Mouse (Mus musculus) hindbrain, embryonic 15.5 days (tissue): ENCODE data around the gene Rgl1. TPM values are rescaled to one million over a fixed set of nuclear protein-coding genes. Genes with fewer than 3 reads are reported as not detected.
"Not testable (repeated sequence)": the region's sequence is repeated elsewhere in the genome, so short reads cannot be mapped to it uniquely, and the experiment has no call there.

Experiments used
- ATAC-seq: fragments of 200-750 bp; cut with Nextera tagmentation; 2 replicates; pipeline ENCODE4 v1.8.0; 2017; ENCODE audit warnings: low read depth, moderate number of reproducible peaks, moderate TSS enrichment; ENCODE audit not compliant: low FRiP score
- H3K27ac ChIP-seq: fragments of 300-500 bp; sonication (generic); replicated peaks from 2 replicates; pipeline ENCODE4 v1.5.1; 2015; ENCODE audit warnings: mild to moderate bottlenecking, inconsistent platforms
- H3K27me3 ChIP-seq: fragments of 300-500 bp; sonication (generic); 2 replicates; pipeline ENCODE4 v1.6.1; 2015; ENCODE audit warnings: control low read depth, inconsistent platforms
- H3K36me3 ChIP-seq: fragments of 300-500 bp; sonication (generic); 2 replicates; pipeline ENCODE4 v1.6.1; 2015; ENCODE audit warnings: control low read depth, inconsistent platforms
- H3K4me1 ChIP-seq: fragments of 300-500 bp; sonication (generic); replicated peaks from 2 replicates; pipeline ENCODE4 v1.6.1; 2015; ENCODE audit warnings: control low read depth, inconsistent platforms
- H3K4me2 ChIP-seq: fragments of 300-500 bp; sonication (generic); 2 replicates; pipeline ENCODE4 v1.6.1; 2015; ENCODE audit warnings: moderate library complexity, mild to moderate bottlenecking, inconsistent platforms
- H3K4me3 ChIP-seq: fragments of 300-500 bp; sonication (generic); 2 replicates; pipeline ENCODE4 v1.5.1; 2015; ENCODE audit warnings: mild to moderate bottlenecking, inconsistent platforms
- H3K9ac ChIP-seq: fragments of 300-500 bp; sonication (generic); 2 replicates; pipeline ENCODE4 v1.6.1; 2015; ENCODE audit warnings: inconsistent platforms
- H3K9me3 ChIP-seq: fragments of 300-500 bp; sonication (generic); 2 replicates; pipeline ENCODE4 v1.6.1; 2016; ENCODE audit warnings: control low read depth, inconsistent platforms
- WGBS: fragments of 180-500 bp; shearing (Covaris S2); methylation state at CpG from one replicate; pipeline ENCODE4 v1.1.7; 2015; 5-methylcytosine and 5-hydroxymethylcytosine counted together
- polyA plus RNA-seq: library from polyadenylated mRNA; unstranded; fragments of >200 nt; fragmentation: Nextera tagmentation; extraction: Ambion mirVana; gene quantifications from 2 replicates; pipeline ENCODE4 v1.2.1, GENCODE M21; 2015

Gene Rgl1
- polyA plus RNA-seq, 1 experiment from 2014 or later, result 18.9 TPM

DNA sequence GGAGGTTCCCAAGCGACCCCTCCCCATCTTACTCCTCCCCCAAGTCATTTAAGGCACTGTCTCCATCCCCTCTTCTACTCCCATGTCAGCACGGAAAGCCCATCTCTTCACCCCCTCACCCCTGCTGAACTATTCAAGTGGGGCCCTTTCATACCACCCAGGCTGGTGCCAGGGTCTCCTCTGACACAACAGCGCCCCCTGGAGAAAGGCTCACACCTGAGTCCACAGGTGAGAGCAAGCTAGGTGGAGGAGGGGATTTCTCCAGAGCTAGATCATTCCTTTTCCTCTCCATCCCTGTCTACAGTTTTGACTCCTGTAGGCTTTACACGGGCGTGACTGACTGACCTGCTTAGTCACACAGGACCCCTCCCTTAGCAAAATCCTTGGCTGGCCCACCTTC is 87.7 kb downstream of the Rgl1 start:
- H3K9ac ChIP-seq, result no peak overlapping the region
- H3K4me1 ChIP-seq, result 0 out of 2 replicates have a peak, but pooled peaks cover 3% of the 10 kb centered on the region
- no peak overlapping the region for H3K4me3 ChIP-seq
- WGBS, result 48% methylated on average over 5 of the region's 5 CpGs
- no peak overlapping the region for H3K4me2 ChIP-seq
- H3K27me3 ChIP-seq, result no peaks in the 10 kb centered on the region
- H3K36me3 ChIP-seq, result no peaks in the 10 kb centered on the region
- H3K9me3 ChIP-seq, result no peaks in the 10 kb centered on the region
- ATAC-seq, result no peak
- H3K27ac ChIP-seq, result no peak overlapping the region

DNA sequence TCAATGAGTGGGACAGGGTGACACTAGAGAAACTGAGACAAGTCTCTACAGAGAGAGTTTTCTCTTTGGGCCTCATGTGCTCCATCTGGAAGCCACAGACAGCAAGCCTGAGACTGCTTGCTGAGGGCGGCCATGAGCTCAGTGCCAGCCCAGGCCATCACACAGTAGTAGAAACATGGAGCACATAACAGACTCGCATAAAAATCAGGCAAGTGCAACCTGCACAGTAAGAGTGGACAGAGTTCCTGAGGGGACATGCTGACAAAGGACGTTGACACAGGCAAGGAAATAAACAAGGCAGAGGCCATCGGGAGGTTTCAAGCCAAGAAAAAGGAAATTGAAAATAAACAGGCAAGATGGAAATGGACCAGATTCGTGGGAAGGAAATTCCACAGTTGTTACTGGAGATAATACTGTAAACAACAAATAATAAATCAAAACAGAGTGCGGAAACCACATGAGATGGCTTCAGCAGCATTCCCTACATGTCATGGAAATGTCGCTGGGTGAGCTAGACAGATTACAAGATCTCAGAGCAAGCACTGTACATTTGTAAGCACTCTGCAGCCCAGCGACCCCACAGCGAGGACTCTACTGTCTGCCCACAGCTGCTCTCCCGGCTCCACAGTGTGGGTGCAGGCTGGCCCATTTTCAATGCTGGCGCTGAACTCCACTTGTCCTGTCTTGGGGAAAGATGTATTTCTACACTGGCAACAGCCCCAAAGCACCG is 88.5 kb downstream of the Rgl1 start:
- Histone ChIP-seq H3K36me3 (no peaks in the 10 kb centered on the region), H3K9me3 (no peaks in the 10 kb centered on the region), H3K9ac (no peak overlapping the region), H3K27me3 (no peaks in the 10 kb centered on the region), H3K4me2 (no peak overlapping the region), H3K4me3 (no peak overlapping the region), H3K27ac (no peak overlapping the region), H3K4me1 (0 out of 2 replicates have a peak, but pooled peaks cover 3% of the 10 kb centered on the region)
- no peak for ATAC-seq
- WGBS, result 76% methylated on average over 12 of the region's 12 CpGs

DNA sequence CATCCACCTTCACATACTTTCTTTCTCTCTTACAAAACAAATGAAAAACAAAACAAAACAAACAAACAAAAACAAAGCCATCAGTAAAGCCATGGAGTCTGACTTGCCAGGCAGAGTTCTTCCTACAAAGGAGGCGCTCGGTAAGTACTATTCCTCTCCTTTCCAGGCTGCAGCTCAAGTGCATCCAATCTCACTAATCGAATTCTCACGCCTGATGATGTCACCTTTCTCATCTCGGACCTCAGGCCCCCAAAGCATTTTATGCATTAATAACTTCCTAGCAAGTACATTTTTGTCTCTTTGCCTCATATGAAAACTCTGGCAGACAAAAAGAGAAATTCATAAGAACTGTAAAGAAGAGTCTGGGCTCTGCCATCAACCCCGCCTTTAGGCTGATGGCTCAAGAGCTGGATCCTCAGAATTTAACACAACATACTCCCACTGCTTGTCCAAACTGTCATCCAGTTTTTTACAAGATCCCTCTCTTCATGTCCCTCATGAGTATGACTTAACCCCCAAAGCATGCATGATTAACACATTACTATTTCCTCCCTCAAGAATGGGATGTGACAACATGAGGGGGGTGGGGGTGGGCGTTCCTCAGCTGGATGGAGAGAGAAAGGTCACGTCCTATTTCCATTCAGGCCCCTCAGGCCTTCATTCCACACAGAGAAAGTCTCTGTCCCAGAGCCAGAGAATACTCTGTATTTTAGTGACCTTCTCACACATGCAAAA is 96.5 kb downstream of the Rgl1 start:
- 35% methylated on average over 8 of the region's 8 CpGs for WGBS
- H3K36me3 ChIP-seq, result no peaks in the 10 kb centered on the region

DNA sequence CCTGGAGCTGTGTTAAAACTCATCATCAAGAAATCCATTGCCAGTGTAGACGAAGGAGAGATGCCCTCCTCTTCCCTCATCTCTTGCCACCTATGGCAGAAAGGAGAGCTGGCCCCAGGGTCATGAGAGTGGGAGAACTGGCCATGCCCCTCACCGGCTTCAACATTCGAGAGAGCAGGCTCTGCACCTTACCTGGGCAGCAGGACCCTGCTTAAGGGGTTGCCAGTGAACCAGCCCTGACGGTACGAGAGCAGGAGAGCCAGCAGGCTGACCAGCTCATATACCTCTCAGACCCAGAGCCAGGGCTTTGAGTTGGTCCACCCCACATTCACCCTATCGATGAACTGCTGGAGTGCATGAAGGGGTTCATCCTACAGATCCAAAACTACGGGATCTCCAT is 105.7 kb downstream of the Rgl1 start:
- no peaks in the 10 kb centered on the region for H3K36me3 ChIP-seq
- no peaks in the 10 kb centered on the region for H3K4me1 ChIP-seq
- no peak overlapping the region for H3K4me3 ChIP-seq
- 94% methylated on average over 7 of the region's 7 CpGs for WGBS
- H3K9ac ChIP-seq, result no peak overlapping the region
- no peak overlapping the region for H3K27ac ChIP-seq
- H3K27me3 ChIP-seq, result no peaks in the 10 kb centered on the region
- ATAC-seq, result no peak
- no peak overlapping the region for H3K4me2 ChIP-seq
- no peaks in the 10 kb centered on the region for H3K9me3 ChIP-seq

More for the DNA sequence above, 96.5 kb downstream of the Rgl1 start:
- Histone ChIP-seq H3K27me3 (no peaks in the 10 kb centered on the region), H3K27ac (no peak overlapping the region), H3K4me2 (no peak overlapping the region), H3K4me3 (no peak overlapping the region), H3K4me1 (peaks cover 3% of the 10 kb centered on the region; the same call in 1 of the 2 replicates), H3K9me3 (no peaks in the 10 kb centered on the region), H3K9ac (no peak overlapping the region)
- ATAC-seq, result no peak

DNA sequence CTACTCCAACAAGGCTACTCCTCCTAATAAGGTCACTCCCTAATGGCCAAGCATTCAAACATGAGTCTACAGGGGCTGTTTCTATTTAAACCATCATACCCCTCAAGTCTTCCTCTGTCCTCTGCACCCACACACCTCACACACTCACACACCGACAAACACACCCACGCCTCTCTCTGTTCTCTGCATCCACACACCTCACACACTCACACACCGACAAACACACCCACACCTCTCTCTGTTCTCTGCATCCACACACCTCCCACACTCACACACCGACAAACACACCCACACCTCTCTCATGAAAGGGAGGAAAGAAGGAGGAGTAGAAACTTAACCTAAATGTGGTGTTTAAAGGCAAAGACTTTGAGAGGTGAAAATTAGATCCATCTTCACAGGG is 106.2 kb downstream of the Rgl1 start:
- H3K27ac ChIP-seq, result no peak overlapping the region
- no peaks in the 10 kb centered on the region for H3K27me3 ChIP-seq
- WGBS, result 93% methylated on average over 4 of the region's 4 CpGs
- H3K4me3 ChIP-seq, result no peak overlapping the region
- no peaks in the 10 kb centered on the region for H3K4me1 ChIP-seq
- no peaks in the 10 kb centered on the region for H3K36me3 ChIP-seq
- H3K9me3 ChIP-seq, result no peaks in the 10 kb centered on the region
- H3K4me2 ChIP-seq, result no peak overlapping the region
- ATAC-seq, result no peak
- no peak overlapping the region for H3K9ac ChIP-seq

DNA sequence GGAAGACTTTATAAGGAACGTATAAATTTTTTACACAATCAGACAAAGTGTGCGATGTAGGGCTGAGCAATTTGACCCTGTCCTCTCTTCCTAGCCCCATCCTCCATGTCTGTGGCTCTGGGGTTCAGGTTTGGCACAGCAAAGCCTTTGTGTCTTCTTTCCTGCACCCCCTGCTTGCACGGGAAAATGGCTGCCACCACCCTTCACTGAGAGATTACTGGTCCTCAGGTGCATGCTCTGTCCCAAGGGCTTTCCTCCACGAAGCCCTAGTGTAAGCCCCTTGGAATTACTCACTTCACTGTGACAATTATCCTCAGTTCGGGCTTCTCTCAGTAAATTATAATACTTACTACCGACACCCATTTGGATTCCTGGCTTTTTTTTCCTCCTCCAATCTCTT is 109.5 kb downstream of the Rgl1 start:
- no peak overlapping the region for H3K9ac ChIP-seq
- H3K36me3 ChIP-seq, result no peaks in the 10 kb centered on the region
- H3K4me1 ChIP-seq, result no peaks in the 10 kb centered on the region
- no peaks in the 10 kb centered on the region for H3K27me3 ChIP-seq
- H3K4me2 ChIP-seq, result no peak overlapping the region
- H3K4me3 ChIP-seq, result no peak overlapping the region
- no peaks in the 10 kb centered on the region for H3K9me3 ChIP-seq
- ATAC-seq, result no peak
- H3K27ac ChIP-seq, result no peak overlapping the region
- 74% methylated on average over 6 of the region's 6 CpGs for WGBS

DNA sequence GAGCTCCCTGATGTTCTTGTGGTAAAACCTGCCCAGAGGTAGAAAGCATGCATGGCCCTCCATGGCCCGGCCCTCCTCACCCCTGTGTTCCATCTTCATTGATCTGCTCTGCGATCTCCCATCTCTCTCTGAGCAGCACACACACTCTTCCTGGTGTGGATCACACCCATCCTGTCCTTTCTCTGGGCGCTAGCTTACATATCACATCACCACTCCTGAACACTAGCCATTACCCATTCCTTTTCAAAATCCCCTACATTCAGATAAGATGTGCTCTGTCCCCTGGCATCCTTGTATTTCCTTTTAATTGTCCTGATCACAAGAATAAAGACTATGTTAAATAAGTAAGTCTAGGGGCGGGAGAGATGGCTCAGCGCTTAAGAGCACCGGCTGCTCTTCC is 111.3 kb downstream of the Rgl1 start:
- WGBS, result 95% methylated on average over 6 of the region's 6 CpGs
- H3K27me3 ChIP-seq, result no peaks in the 10 kb centered on the region
- H3K4me3 ChIP-seq, result no peak overlapping the region
- H3K9ac ChIP-seq, result no peak overlapping the region
- H3K4me2 ChIP-seq, result no peak overlapping the region
- no peaks in the 10 kb centered on the region for H3K4me1 ChIP-seq
- no peaks in the 10 kb centered on the region for H3K9me3 ChIP-seq
- H3K27ac ChIP-seq, result no peak overlapping the region
- ATAC-seq, result 0 out of 2 replicates have a peak, but pooled peaks have one; percentile 8
- no peaks in the 10 kb centered on the region for H3K36me3 ChIP-seq

DNA sequence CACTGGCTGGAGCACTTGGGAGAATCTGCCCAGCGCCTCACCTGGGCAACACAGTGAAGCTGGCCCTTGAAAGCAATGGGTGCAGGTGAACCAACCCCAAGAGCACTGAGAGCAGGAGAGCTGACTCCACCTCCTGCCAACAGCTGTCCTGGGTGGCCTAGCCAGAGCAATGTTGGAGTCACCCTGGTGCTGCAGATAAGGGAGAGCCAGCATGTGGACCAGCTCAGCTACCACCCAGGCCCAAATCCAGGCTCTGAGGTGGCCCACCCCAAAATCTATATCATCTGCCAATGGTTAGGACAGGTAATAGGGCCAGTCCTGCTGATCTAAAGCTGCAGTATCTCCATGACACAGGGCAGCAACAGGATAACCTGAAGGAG is 114.7 kb downstream of the Rgl1 start:
- Histone ChIP-seq H3K27ac (no peak overlapping the region), H3K4me2 (no peak overlapping the region), H3K36me3 (no peaks in the 10 kb centered on the region), H3K4me3 (no peak overlapping the region), H3K4me1 (no peaks in the 10 kb centered on the region), H3K27me3 (no peaks in the 10 kb centered on the region), H3K9me3 (no peaks in the 10 kb centered on the region), H3K9ac (no peak overlapping the region)
- WGBS, result 94% methylated on average over 1 of the region's 1 CpGs
- ATAC-seq, result no peak

DNA sequence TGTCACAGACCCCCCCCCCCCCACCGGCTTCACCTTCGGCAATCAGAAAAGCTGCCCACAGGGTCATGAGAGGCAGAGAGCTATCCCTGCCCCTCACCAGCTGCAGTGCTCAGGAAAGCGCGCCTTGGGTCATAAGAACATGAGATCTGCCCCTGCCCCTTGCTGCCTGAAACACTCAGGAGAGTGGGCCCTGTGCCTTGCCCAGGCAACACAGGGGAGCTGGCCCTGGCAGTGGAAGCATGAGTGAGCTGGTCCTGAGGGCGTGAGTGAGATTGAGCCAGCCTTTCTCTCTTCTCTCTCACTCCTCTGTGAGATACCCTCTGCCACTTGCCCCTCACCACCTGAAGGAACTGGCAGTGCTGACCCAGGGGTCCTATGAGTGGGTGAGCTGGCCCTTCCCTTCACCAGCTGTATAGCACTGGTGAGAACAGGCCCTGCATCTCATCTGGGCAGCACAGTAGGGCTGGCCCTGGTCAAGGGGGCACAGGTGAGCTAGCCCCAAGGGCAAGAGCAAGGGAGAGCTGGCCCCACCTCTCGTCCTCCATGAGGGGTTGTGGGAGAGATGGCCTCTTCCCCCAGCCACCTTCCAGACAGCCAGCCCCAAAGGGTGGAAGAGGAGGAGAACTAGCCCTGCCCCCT is 115.2 kb downstream of the Rgl1 start:
- Histone ChIP-seq H3K9ac (no peak overlapping the region), H3K4me3 (no peak overlapping the region), H3K4me2 (no peak overlapping the region), H3K4me1 (no peaks in the 10 kb centered on the region), H3K27ac (no peak overlapping the region), H3K9me3 (no peaks in the 10 kb centered on the region), H3K27me3 (no peaks in the 10 kb centered on the region), H3K36me3 (no peaks in the 10 kb centered on the region)
- whole genome bisulfite sequencing, result 92% methylated on average over 6 of the region's 6 CpGs
- no peak for ATAC-seq

DNA sequence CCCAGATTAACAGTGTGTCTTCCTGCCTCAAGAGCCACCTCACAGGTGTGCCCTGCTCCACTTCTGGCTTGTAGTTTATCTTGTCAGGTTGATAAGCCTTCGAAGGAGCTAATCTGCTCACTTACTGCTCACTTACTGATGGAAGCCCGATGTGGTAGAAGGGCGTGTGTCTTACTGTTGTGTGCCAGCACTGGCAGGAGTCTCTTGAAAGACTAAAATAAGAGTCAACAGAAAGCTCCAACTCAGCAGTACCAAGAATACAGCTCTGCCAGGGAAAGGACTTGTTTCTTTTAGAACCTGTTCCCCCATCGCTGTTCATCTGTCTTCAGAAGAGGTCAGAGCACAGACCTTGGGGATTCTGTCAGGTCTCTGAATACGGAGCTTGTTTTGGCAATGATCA is 118.1 kb downstream of the Rgl1 start:
- no peaks in the 10 kb centered on the region for H3K4me1 ChIP-seq
- no peak for ATAC-seq
- no peaks in the 10 kb centered on the region for H3K9me3 ChIP-seq
- H3K27me3 ChIP-seq, result no peaks in the 10 kb centered on the region
- no peak overlapping the region for H3K9ac ChIP-seq
- H3K27ac ChIP-seq, result no peak overlapping the region
- no peaks in the 10 kb centered on the region for H3K36me3 ChIP-seq
- H3K4me3 ChIP-seq, result no peak overlapping the region
- H3K4me2 ChIP-seq, result no peak overlapping the region
- 88% methylated on average over 5 of the region's 5 CpGs for WGBS

DNA sequence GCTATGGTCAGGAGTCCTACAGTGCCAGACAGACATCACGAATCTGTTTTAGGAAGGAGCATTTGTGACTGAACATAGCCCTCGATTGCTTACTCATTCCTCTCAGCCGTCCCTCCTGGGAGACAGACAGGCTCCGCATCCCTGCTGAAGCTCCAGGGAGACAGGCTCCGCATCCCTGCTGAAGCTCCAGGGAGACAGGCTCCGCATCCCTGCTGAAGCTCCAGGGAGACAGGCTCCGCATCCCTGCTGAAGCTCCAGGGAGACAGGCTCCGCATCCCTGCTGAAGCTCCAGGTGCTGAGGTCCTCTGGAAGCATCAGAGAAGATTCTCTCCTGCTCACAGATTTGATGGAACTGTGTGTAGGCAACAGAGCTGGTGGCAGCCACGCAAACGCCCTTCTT is 123.9 kb downstream of the Rgl1 start:
- peaks cover 16% of the 10 kb centered on the region for H3K4me1 ChIP-seq
- H3K9ac ChIP-seq, H3K9me3 ChIP-seq, H3K36me3 ChIP-seq, H3K27ac ChIP-seq, ATAC-seq, H3K27me3 ChIP-seq, H3K4me3 ChIP-seq, H3K4me2 ChIP-seq: not testable (repeated sequence)
- 50% methylated on average over 10 of the region's 10 CpGs for WGBS

DNA sequence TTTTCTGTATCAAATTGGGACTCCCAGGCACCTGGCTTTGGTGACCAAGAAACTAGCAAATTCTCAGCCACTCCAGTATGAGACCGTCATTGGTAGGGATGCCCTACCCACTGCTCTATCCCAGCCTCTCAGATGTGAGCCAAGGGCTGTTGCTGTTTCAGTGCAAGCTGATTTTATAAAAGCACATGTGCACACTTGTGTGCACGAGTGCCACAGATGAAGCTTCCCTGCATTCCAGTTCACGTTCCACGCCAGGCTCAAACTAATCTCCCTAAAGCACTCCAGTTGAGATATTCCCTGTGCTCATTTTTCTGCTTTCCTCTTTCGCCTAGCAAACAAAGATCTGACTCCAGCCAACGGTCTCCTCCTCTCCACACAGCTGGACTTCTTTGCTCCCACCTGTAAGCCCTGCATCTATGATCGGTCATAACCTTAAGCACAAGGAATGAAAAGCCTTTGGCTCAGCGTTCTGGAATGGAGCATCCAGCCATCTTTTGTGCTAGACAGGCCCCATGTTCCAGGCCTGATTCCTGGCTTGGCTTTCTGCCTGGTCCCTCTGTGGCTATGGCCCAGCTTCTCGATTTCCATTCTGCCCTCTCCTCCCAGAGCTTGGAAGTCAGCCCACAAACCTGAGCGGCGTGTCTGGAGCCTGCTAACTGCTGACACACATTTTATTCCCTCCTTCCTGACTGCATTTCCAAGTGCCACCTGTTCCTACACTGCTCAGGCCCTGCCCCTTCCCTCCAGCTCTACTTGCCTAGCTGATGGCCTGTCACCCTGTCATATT is 125.8 kb downstream of the Rgl1 start:
- Histone ChIP-seq H3K9me3 (no peaks in the 10 kb centered on the region), H3K4me2 (no peak overlapping the region), H3K27me3 (no peaks in the 10 kb centered on the region), H3K36me3 (no peaks in the 10 kb centered on the region), H3K4me3 (no peak overlapping the region), H3K9ac (no peak overlapping the region), H3K27ac (peak overlapping the region; percentile 62), H3K4me1 (peaks cover 16% of the 10 kb centered on the region)
- 55% methylated on average over 11 of the region's 11 CpGs for WGBS
- peak; percentile 90 for ATAC-seq
